Mouse (Mus musculus) CD4-positive, CD25-positive, alpha-beta regulatory T cell, adult 2 months (primary cell): ENCODE data around the gene Ebpl.

Experiments used
- DNase-seq: peaks from one replicate; pipeline ENCODE4 v3.0.0-alpha.2; 2012; ENCODE audit warnings: low read depth, low spot score

Gene Ebpl

DNA sequence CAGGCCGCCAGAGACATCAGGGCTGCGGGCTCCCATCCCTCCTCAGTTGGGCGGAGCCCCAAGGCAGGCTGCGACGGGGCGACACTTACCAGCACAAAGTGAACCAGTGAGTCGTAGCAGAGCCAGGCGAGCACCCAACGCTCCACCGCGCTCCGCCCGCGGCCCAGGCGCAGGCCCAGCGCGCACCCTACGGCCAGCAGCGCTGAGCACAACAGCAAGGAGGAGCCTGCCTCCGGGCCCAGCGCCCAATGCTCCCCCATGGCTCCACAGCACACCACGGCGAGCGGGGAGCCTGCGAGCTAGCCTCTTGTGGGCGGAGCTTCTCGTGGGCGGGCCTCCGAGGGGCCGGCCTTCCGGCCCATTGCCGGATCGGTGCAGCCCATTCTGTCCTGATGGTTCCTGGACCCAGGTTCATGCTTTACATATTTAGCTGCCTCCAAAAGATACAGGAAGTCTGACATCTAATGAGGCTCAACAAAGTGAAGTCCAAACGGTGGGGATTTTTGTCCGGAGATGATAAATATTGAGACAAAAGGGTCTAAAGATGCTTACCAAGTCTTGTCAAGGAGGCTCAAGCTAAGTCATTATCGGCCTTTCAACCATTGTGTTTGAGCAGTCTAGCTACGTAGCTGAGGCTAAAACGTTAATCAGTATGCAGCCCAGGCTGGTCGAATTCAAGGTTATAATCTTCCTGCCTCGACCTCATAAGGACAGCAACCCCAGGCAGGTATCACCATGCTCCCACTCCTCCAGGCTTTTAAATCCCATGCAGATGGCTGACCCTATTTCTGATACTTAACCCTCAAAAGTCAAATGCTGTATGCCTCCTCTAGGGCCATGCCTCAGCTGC, at the start of gene Ebpl:
Gene Ebpl (minus strand): TSS at position 309 of the 850 bp plus-strand sequence.
- peak; percentile 93 for DNase-seq

- DNase-seq, result peak; percentile 18
Measured at GRCm38 (mm10) chr14:61410020-61410419, 49.8 kb upstream of the Ebpl start.

GRCm38 (mm10) chr14:61407055-61407454, 46.8 kb upstream of the Ebpl start:
- DNase-seq, result no peak

- DNase-seq, result no peak
Measured at GRCm38 (mm10) chr14:61405761-61406160, 45.5 kb upstream of the Ebpl start.

GRCm38 (mm10) chr14:61404941-61405340, 44.7 kb upstream of the Ebpl start:
- no peak for DNase-seq

GRCm38 (mm10) chr14:61394745-61395144, 34.5 kb upstream of the Ebpl start:
- no peak for DNase-seq

GRCm38 (mm10) chr14:61390586-61390985, 30.3 kb upstream of the Ebpl start:
- DNase-seq, result no peak

- DNase-seq, result no peak
Measured at GRCm38 (mm10) chr14:61367290-61367689, 7.1 kb upstream of the Ebpl start.

DNA sequence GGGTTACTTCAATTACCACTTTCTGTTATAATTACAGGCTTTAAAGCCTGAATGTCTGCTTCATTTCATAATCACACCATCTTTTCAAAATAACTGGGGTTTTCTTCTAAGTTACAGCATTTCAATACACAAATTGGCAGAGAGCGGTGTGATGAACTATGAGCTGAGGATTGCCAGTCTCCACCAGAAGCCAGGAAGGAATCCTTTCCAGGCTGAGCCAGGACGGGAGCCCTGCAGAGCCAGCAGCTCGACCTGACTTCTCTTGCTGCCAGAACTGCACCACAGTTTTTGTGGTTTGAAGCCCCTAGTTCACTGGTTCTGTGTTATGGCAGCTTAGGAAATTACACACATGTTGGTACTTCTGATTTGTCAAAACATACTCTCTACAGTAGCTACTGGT, 4.4 kb upstream of the Ebpl start:
- no peak for DNase-seq

DNA sequence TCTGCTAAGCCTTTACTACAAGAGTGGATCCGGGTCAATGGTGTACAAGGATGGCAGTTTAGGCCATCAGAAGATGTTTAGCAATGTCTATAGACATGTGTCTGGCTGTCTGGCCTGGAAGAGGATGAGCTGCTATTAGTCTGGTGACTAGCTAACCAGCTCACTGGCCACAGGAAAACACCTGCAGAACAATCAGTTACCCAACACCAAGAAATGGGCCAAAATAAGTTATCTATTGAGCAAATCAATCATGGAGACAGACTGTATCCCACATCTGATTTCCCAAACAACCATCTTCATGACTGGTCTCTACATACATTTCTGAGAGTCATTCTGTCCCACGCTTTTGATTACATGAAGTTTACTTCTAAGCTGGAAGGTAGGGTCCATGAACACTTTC, 3.5 kb upstream of the Ebpl start:
- no peak for DNase-seq

DNA sequence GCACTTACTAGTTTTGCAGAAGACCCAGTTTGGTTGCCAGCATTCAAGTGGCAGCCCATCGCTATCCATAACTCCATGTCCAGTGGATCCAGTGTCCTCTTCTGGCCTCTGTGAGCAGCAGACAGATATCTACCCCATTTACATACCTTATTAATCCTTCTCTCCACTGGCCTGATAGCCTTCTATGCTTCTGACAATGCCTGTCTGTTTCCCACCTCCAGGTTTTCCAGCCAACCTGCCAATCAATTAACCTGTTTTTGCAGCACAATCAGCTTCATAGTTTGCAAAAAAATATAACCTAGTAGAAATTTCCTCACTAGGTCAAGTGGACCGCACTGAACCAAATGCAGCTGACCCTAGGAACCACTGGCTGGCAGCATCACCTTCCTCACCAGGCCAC, 2.0 kb upstream of the Ebpl start:
- DNase-seq, result no peak

DNA sequence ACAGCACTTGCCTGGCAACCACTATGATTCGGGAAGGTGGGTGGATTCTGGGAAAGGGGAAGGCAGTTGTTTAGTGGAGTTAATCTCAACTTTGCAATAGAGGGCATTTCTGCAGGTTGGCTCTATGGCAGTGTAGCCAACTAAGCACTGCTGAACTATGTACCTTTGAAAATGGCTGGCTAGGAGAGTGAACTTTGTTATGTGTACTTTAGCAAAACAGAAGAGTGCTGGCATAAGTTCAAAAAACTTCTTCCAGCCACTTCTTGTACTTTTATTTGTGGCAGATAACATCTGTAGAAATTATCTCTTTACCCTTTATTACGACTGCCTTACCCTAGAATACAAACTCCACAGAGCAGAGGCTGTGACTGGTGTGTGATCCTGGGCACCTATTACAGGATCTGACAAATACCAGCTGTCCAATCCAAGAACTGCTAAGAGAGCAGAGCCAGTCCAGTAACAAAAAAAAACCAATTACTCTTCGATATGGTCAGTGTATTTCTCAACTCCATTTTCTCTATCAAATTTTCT, 807 bp upstream of the Ebpl start:
- no peak for DNase-seq

- no peak for DNase-seq
Measured at GRCm38 (mm10) chr14:61354251-61355235, 5.7 kb downstream of the Ebpl start.

DNA sequence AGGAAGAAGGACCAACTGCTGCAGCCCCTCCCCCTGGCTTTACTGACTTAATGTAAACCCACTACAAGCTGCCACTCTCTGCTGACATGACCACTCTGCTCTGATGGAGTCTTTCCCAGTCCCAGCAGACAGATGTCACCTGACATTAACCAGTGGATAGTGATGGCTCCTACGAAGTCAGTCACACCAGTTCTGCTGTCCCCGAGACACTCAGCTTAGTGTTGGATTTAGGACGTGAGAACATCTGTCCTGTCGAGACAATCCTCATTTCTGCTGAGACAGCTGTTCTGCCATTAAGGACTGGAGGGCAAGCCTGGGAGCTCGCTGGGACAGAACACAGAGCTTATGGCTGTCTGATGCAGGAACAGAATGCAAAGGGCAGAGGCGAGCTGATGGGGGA, 9.4 kb downstream of the Ebpl start:
- DNase-seq, result no peak

DNA sequence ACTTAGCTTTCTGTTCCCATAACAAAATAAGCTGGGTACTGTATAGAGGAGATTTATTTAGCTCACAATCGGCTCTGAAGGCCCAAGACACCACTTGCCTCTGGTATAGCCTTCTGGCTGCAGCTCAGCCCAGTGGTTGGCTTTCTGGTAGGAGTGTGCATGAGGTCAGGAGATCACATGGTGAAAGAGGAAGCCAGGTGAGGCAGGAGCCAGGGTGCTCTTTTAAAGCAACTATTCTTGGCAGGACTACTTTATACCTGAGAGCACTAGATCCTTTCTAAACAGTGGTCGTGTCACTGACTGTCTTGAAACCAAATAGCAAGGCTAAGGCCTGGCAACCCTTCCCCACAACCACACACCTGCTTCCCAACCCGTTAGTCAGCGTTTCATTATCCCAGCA, 10.4 kb downstream of the Ebpl start:
- DNase-seq, result no peak

- no peak for DNase-seq
Measured at GRCm38 (mm10) chr14:61346827-61347698, 13.2 kb downstream of the Ebpl start.

DNA sequence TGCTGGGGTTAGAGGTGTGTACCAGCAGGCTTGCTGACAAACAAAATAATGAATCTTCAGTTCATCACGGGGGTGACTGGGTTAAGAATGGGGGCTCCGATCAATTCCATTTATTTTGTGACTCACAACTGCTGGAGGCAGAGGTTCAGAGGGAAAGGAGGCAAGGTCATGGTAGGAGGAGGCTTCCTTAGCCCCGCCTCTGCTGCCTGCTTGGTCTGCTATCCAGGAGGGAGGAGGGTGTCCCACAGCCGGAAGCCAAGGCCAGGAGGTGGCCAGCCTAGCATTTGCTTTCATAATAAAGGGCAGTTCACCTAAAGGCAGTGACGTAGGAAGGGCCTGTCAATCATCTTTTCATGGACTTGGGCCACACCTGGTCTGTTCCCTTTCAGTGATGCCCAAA, 15.6 kb downstream of the Ebpl start:
- no peak for DNase-seq

DNA sequence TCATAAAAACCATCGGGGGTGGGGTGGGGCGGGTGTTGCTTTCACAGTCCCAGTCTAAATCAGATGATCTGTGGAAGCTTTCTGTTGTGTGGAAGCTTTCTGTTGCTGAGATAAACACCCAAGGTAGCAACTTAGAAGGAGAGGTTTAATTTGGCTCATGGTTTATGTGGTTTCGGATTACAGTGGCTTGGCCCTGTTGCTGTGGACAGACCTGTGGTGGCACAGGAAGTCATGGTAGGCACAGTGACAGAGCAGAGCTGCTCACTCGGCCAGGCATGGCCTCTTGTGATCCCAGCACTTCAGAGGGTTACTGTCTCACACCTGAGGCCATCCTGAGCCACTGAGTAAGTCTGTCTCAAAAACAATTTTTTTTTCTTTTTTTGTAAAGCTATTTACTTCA, 20.9 kb downstream of the Ebpl start:
- no peak for DNase-seq

DNA sequence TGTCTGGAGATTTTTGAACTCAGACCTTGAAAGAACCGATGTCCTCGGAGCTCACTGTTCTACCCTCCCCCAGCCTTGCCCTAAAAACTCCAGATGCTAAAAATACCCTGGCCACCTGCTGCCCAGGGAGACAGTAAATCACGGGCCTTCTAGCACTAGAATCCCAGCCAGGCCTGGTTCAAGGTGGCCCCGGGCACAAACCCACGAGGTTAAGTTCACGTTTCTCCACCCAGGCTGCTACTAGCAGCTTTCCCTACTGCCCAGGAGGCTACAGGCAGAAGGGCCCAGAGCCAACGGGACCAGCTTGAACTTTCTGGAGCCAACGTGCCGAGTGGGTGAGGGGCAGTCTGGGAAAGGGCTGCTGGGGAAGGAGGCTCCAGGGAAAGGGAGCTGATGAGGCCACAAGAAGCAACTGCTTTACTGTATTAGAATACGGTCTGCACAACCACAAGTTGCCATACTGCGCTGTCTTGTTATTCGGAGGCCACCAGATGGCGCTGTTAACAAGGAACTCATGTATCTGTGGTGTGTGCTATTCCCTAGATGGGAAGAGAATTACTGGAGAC, 29.2 kb downstream of the Ebpl start:
- peak; percentile 89 for DNase-seq

DNA sequence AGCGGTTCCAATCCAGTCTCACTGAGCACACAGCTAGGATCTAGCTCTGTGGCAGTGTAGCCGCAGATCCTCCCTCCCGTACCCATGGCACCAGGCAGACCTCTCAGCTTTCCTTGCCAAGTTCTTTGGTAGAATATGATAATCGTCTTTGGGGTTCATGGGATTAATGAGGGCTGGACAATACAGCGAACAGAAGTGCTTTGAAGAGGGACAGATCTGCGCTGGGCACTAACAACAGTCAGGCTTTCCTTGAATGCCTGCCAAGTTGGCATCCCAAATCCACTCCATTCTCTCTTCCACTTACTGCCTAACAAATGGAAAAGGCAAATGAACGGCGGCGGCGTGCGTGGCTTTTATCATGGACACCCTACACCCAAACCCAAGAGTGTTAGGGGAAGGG, 29.6 kb downstream of the Ebpl start:
- no peak for DNase-seq
